8 mouse cellular contexts compared by ENCODE assay signal in the genomic region with DNA sequence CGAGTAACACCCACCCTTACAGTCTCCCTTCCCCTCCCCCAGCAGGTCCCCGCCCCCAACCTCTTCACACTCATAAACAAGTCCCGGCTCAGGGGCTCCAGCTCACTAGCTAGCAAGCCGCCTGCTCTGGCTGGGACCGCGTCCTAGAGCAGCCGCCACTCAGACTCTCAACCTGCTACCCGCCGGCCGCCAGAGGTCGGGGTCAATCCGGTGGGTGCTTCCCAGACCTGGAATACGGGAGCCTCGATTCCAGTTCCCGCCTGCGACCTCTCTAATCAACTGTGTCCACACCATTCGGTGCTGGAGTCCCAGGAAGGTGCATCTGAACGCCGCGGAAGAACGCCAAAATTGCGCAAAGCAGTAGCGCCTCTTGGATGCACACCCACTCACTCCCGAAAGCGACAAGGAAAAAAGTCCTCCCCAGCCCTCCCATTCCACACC. TPM values are rescaled to one million over a fixed set of nuclear protein-coding genes. Genes with fewer than 3 reads are reported as not detected.
DNase-seq lines count a peak whose midpoint lies in the region; ATAC-seq and TF ChIP-seq lines count a peak whose summit lies in the region.
"Had no signal": no experiment of that assay in that cellular context is flagged by ENCODE, and none has a peak within 500 bp of the region (broad histone marks: within the 10 kb centered on the region; RNA-seq: fewer than 3 reads in every experiment).

No protein-coding gene starts in this region.

- no peak for TF ChIP-seq POLR2A in brain, embryonic 14.5 days (IDR thresholded peaks at IDR 0.05; ENCODE audit: borderline replicate concordance, extremely low read depth, insufficient read depth, insufficient read length, poor library complexity, severe bottlenecking)
- TF ChIP-seq POLR2A in limb, embryonic 14.5 days (IDR thresholded peaks at IDR 0.05; ENCODE audit: borderline replicate concordance, extremely low read depth, insufficient read depth, insufficient read length), result no peak

- peak overlapping the region; percentile 85 for H3K4me2 ChIP-seq in intestine, embryonic 15.5 days (replicated peaks)
- H3K4me2 ChIP-seq in limb, embryonic 14.5 days (replicated peaks; ENCODE audit: low read depth, low read length, severe bottlenecking), result peak overlapping the region; percentile 85
- peak overlapping the region; percentile 65 for H3K4me2 ChIP-seq in neural tube, embryonic 11.5 days (ENCODE audit: low read depth)

- peaks cover 29% of the 10 kb centered on the region for H3K27me3 ChIP-seq in intestine, embryonic 15.5 days (replicated peaks)
- no peaks in the 10 kb centered on the region for H3K27me3 ChIP-seq in limb, embryonic 14.5 days (ENCODE audit: control insufficient read depth, insufficient read depth, low read length)
- H3K27me3 ChIP-seq in neural tube, embryonic 11.5 days (ENCODE audit: control insufficient read depth, insufficient read depth, low read length), result peaks cover 47% of the 10 kb centered on the region

- H3K27ac ChIP-seq in intestine, embryonic 15.5 days, result 0 out of 2 replicates have a peak overlapping the region, but pooled peaks have one; percentile 36
- H3K27ac ChIP-seq in limb, embryonic 14.5 days (replicated peaks; ENCODE audit: low read depth, low read length), result peak overlapping the region; percentile 61; the same call in 1 of the 2 replicates
- H3K27ac ChIP-seq in neural tube, embryonic 11.5 days (ENCODE audit: low read depth, low read length), result no peak overlapping the region
- H3K27ac ChIP-seq: macrophage had no signal

- no peaks in the 10 kb centered on the region for H3K9me3 ChIP-seq in intestine, embryonic 15.5 days
- 0 out of 2 replicates have a peak, but pooled peaks cover 5% of the 10 kb centered on the region for H3K9me3 ChIP-seq in limb, embryonic 14.5 days (ENCODE audit: control insufficient read depth, low read length)
- H3K9me3 ChIP-seq in neural tube, embryonic 11.5 days (ENCODE audit: control insufficient read depth, low read length), result no peaks in the 10 kb centered on the region

- H3K4me1 ChIP-seq in intestine, embryonic 15.5 days (replicated peaks), result peaks cover 38% of the 10 kb centered on the region
- H3K4me1 ChIP-seq in limb, embryonic 14.5 days (ENCODE audit: control insufficient read depth, insufficient read depth, low read length), result peaks cover 48% of the 10 kb centered on the region
- peaks cover 12% of the 10 kb centered on the region; the same call in 1 of the 2 replicates for H3K4me1 ChIP-seq in neural tube, embryonic 11.5 days (ENCODE audit: control insufficient read depth, insufficient read depth, low read length)

- no peak for TF ChIP-seq CTCF in brain, embryonic 14.5 days (IDR thresholded peaks at IDR 0.05; ENCODE audit: borderline replicate concordance, extremely low read depth, insufficient read depth, insufficient read length)

- H3K4me3 ChIP-seq in intestine, embryonic 15.5 days (replicated peaks), result peak overlapping the region; percentile 45
- peak overlapping the region; percentile 64 for H3K4me3 ChIP-seq in limb, embryonic 14.5 days (replicated peaks; ENCODE audit: low read length)
- H3K4me3 ChIP-seq in neural tube, embryonic 11.5 days (ENCODE audit: low read depth, low read length), result peak overlapping the region; percentile 38

- under 1% methylated on average over 25 of the region's 25 CpGs for WGBS in intestine, embryonic 15.5 days
- WGBS in limb, embryonic 14.5 days, result 0% methylated on average over 25 of the region's 25 CpGs
- 0% methylated on average over 25 of the region's 25 CpGs for WGBS in neural tube, embryonic 11.5 days

- no peaks in the 10 kb centered on the region for H3K36me3 ChIP-seq in intestine, embryonic 15.5 days
- no peaks in the 10 kb centered on the region for H3K36me3 ChIP-seq in limb, embryonic 14.5 days (ENCODE audit: control insufficient read depth, insufficient read depth, low read length)
- H3K36me3 ChIP-seq in neural tube, embryonic 11.5 days (ENCODE audit: control insufficient read depth, insufficient read depth, low read length), result no peaks in the 10 kb centered on the region

- peak overlapping the region; percentile 48 for H3K9ac ChIP-seq in intestine, embryonic 15.5 days
- peak overlapping the region; percentile 59 for H3K9ac ChIP-seq in limb, embryonic 14.5 days (ENCODE audit: low read depth, low read length, severe bottlenecking)
- no peak overlapping the region for H3K9ac ChIP-seq in neural tube, embryonic 11.5 days (ENCODE audit: low read length)

- ATAC-seq in intestine, embryonic 15.5 days, result peak; percentile 58
- ATAC-seq in limb, embryonic 14.5 days (ENCODE audit: low FRiP score, low read depth), result peak; percentile 57
- peak; percentile 64 for ATAC-seq in neural tube, embryonic 11.5 days (ENCODE audit: insufficient read depth, low FRiP score, low TSS enrichment)

- DNase-seq in brain, embryonic 14.5 days (ENCODE audit: low read depth), result peak; percentile 78
- DNase-seq in cerebellum, postnatal 36 days, result peak; percentile 63
- peak; percentile 98 for DNase-seq in heart, adult 11 months
- peak; percentile 68 for DNase-seq in limb, embryonic 14.5 days (ENCODE audit: low spot score)
- peak; percentile 76 for DNase-seq in neural tube, embryonic 11.5 days (ENCODE audit: low spot score)
- DNase-seq in frontal cortex, postnatal 25 days (ENCODE audit: low spot score in 2 of 2), result no peak

RNA-seq across cellular contexts. Expression of gene Ntf3, which starts 3.5 kb away (rescaled TPM):
- 1.3 and 2.2 TPM in 2 replicates for polyA plus RNA-seq in brain, embryonic 14.5 days (2012; rRNA removed)
- polyA plus RNA-seq in intestine, embryonic 15.5 days (2015; fragmentation: Nextera tagmentation; extraction: Ambion mirVana), result 6.5 and 7.8 TPM in 2 replicates
- 18.6 and 19.4 TPM in 2 replicates for polyA plus RNA-seq in limb, embryonic 14.5 days (2012; rRNA removed)
- polyA plus RNA-seq in limb, embryonic 14.5 days (2014; fragmentation: Nextera tagmentation; extraction: Ambion mirVana), result 21.5 and 25.0 TPM in 2 replicates
- polyA plus RNA-seq in neural tube, embryonic 11.5 days (2014; fragmentation: Nextera tagmentation; extraction: Ambion mirVana), result 9.8 and 9.9 TPM in 2 replicates
- polyA plus RNA-seq: macrophage had no signal

Comparison
In these comparisons a context has a peak if more than half of its experiments do, and no peak if none do; other contexts are left out.
1. DNase-seq: peak in brain, embryonic 14.5 days (single experiment), cerebellum, postnatal 36 days (2 of 2), heart, adult 11 months (single experiment), limb, embryonic 14.5 days (single experiment) and neural tube, embryonic 11.5 days (single experiment); none in frontal cortex, postnatal 25 days (0 of 2).
2. Peak in every context shown above with its lines, with median percentiles within 50 percentile points of each other: ATAC-seq, H3K4me2 ChIP-seq and H3K4me3 ChIP-seq.